Mouse (Mus musculus): ENCODE data around the gene Hoxd1. TPM values are rescaled to one million over a fixed set of nuclear protein-coding genes. Genes with fewer than 3 reads are reported as not detected.

The Hoxd1 gene
- total RNA-seq, 2 experiments from 2014 or later = not detected

GRCm38 (mm10) chr2:74748436-74748995 lies 14.3 kb upstream of the Hoxd1 start:
- no peak for DNase-seq

DNA sequence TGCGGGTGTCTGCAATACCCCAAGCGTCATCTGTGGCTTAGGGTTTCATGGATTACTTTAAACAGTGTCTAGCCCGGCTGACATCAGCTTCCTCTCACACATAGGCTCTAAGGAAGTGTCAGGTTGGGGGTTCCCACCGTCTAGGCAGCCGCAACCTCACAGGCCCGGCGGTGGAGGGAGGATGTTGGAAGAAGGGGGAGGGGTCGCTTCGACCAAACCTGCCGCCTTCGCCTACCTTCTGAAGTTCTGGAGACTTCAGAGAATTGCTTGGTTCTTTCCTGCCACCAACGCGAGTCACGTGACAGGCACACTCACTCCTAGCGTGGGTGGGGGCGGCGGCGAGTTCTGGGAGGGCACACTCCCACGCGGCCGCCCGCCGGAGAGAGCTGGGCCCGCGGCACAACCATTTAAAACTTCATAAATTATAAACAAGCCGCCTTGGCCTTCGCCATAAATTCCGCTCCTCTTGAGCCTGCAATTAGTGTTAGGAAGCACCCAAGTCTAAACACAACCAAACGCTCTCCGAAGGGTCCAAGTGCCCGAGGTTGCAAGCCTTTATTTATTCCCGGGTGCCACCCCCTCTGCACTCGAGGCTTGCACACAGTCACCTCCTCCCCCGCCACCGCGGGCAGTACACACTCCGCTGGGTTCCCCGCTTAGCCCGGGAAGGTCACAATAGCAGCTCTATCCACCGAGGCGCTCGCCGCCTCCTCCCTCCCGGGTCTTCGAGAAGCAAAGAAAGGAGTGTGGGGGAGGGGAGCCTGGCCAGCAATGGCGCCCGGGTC lies 13.3 kb upstream of the Hoxd1 start:
- no peak for DNase-seq

DNA sequence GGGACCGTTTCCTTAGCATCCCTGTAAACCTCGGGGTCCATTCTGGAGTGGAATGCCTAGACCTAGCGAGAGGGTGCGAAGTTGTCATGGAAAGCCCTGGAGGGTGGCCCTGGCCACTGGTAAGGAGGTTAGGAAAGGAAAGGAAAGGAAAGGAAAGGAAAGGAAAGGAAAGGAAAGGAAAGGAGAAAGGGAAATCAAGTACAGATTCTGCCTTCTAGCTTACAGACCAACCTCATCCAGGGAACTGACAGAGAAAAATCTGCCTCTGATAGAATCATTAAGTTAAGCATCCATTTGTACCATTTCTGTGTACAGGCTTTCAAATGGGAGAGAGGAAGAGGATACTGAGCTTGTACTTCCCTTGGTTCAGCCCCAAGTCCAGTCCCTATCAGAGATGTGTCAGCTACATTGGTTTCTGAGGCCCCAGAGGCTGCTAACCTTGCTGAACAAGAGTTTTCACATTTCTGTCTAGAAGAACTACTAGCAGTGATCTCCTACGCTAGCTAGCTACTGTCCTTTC lies 12.0 kb upstream of the Hoxd1 start:
- DNase-seq = no peak

DNA sequence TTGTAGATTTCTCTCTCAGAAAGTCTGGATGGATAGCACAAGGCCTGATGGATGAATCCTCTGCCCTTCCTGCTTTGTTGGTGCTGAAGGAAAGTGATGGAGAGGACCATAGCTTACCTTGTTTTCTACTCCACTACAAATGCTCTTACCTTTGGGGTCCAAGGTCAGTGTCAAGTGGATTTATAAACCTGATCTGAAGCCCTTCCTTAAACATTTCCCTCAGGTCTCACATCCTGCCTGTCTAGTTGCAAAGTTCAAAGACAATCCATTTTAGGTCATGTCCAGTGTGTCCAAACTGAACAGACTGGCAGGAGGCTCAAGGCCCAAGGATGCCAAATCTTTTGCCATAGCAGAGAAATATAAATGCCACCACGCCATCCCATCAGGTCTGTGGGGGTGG lies 10.9 kb upstream of the Hoxd1 start:
- DNase-seq = no peak

DNA sequence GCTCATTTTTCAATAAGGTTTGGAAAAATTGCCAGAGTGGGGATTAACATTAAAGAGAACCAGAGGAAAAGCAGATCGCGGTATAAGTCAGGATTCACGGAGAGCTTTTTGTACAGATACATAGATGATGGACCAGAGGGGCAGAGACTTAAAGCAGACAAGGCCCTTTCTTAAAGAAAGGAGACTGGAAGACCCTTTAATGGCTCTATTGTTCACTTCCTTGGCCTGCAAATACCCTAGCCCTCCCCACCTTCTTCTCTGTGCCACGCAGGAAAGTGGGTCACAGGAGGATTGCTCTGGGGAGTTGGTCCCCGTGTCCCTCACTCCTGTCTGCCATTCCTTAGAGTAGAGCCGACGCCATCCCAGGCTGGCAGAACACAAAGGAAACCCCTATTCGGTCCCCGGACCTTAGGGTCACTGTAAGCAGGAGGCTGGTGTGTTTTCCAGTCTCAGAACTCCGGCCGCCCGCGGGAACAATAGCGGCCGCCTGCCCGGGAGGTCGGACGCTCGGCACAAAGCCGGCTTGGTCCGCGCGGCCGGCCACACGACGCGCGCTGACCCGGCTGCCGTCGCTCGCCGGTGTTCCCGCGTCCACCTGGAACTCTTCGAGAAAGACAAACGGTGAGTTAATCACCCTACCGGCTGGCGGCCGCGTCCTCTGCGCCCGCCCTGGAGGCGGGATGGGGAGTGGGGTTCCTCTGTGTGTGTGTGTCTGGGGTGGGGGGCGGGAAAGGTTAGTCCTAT lies 10.2 kb upstream of the Hoxd1 start:
- no peak for DNase-seq

DNA sequence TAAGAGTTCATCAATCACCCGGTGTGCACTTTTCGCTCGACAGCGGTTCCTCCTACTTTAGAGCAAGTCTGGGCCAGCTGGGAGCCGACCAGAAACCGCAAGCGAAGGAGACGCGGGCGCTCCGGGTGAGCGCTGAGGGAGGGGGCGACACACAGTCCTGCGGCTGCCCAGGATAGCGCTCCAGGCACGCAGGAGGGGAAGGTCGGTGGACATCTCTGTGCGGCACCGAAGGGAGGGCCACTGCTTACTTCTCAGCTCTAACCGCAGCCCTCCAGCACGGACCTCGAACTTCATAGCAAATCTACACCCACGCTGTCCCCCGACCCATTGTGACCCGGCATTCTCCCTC lies 9.6 kb upstream of the Hoxd1 start:
- no peak for DNase-seq

DNA sequence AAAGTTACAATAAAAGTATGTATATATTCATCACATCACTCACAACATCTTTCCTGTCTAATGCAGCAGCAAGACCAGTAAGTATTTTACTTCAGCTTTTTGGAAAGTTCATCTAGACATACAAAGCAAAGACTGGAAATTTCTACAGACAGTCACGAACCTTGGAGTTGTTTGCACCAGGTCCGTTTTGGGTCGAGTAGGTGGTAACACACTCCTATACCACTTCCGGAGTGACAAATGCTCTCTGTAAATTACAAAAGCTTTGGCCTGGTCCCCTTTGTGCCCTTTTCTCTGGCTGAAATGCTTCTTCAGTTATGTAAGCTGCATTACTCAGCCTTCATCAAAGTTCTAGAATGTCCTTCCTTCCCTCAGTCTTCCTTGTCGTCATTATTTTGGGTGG lies 9.1 kb upstream of the Hoxd1 start:
- no peak for DNase-seq

DNA sequence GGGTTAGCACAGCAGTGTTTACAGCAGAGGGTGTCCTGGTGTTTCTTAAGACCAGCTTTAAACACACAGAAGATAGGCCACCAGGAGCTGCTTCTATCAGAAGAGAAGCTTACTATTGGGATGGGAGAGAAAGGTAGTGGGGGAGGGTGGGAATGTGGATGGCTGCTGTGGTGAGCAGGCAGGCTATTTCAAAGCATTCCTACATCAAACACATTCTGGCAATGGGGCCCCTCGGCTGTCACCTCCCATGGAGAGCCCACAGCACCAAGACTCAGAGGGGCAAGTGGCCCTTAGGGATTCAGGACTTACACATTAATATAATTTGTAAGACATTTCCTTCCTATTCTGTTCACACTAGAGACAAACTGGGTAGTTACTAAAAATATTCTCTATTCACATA lies 2.6 kb upstream of the Hoxd1 start:
- DNase-seq = no peak

DNA sequence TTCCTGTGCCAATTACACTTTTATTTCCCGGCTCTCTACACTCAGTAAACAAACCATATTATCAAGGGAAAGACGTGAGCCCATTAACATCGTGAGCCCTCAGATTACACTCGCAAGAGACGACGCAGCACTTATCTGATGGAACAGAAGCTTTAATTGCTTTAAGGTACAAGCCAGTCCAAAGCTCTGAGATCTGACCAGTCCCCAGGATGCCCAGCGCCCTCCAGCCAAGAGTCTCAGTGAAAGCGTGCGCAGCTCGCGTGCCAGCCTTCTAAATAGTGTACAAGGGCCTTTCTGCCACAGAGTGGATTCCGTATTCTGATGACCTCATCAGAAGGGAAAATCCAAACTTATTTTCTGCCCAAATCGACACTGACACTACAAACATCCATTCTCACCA lies 839 bp upstream of the Hoxd1 start:
- no peak for DNase-seq

GRCm38 (mm10) chr2:74763245-74763735 lies 510 bp downstream of the Hoxd1 start:
- DNase-seq = no peak

DNA sequence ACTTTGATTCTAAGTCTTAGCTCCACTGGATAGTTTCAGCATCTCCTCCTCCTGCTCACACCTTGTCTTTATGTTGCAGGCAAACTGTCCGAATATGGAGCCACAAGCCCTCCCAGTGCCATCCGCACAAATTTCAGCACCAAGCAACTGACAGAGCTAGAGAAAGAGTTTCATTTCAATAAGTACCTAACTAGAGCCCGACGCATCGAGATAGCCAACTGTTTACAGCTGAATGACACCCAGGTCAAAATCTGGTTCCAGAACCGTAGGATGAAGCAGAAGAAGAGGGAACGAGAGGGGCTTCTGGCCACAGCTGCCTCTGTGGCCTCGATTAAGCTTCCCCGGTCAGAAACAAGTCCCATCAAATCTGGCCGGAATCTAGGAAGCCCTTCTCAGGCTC lies 1.2 kb downstream of the Hoxd1 start:
- no peak for DNase-seq

GRCm38 (mm10) chr2:74774359-74774758 lies 11.6 kb downstream of the Hoxd1 start:
- DNase-seq = no peak

DNA sequence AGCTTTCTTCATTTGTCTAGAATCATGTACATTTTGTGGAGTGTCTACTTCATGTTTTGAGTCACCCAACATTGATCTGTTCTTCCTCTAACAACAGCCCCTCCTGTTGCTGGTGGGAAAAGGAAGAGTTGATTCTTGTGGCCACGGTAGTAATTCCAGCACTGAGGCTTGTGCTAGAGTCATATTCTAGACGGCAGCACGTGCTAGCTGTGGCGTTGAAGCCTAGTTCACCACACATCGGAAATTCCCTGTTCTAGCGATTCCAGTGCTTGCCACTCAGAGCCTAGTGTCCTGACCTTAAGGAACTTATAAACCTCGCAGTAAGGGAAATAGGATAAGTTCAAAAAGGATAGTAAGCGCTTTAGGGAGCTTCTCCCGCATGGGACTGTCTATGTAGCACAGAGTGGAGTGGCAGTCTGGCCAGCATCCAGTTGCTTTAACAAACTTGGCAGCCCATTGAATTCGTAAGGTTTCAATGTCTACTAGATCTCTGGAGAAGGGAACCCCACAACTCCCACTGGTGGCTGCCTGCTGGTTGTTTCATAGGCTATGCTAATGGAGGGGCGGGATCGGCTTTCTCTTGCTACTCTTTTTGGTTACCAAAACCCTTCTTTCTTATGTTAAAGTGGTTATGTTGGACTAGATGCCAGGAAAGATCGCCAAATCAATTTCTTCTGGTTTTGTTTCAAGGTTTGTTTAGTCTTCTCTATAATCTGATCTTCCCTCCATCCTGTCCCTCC lies 14.9 kb downstream of the Hoxd1 start:
- no peak for DNase-seq

GRCm38 (mm10) chr2:74781386-74781785 lies 18.6 kb downstream of the Hoxd1 start:
- DNase-seq = no peak

GRCm38 (mm10) chr2:74795531-74795930 lies 32.8 kb downstream of the Hoxd1 start:
- no peak for DNase-seq

- DNase-seq = no peak
These were observed 45.7 kb downstream of the Hoxd1 start for GRCm38 (mm10) chr2:74808431-74808830.

Small RNA genes within 50 kb of the gene (microRNA-seq; reads per million reads assigned to microRNA genes)
- 5,953 to 12,915 reads per million in 2 experiments for gene Mir10b

Other genes starting within 250 kb of the Hoxd1 start
- 10 to 100 TPM; 62.4 to 66.0 TPM for gene Lnpk, start 183.5 kb upstream of the Hoxd1 start, total RNA-seq (2021)
- under 1 TPM in 1 of 2 experiments, not detected in 1; 0.07 TPM for gene Evx2, start 103.4 kb upstream of the Hoxd1 start, total RNA-seq (2021)
- gene Hoxd13, start 94.7 kb upstream of the Hoxd1 start, total RNA-seq (2021) = not detected
- not detected for gene Hoxd12, start 88.0 kb upstream of the Hoxd1 start, total RNA-seq (2021)
- gene Hoxd11, start 83.4 kb upstream of the Hoxd1 start, total RNA-seq (2021) = under 1 TPM; 0.23 to 0.56 TPM
- gene Hoxd10, start 71.1 kb upstream of the Hoxd1 start, total RNA-seq (2021) = 1 to 10 TPM; 3.9 to 4.5 TPM
- 10 to 100 TPM; 12.6 to 16.1 TPM for gene Hoxd9, start 65.3 kb upstream of the Hoxd1 start, total RNA-seq (2021)
- gene Hoxd8, start 58.4 kb upstream of the Hoxd1 start, total RNA-seq (2021) = 10 to 100 TPM; 38.3 to 46.1 TPM
- under 1 TPM in 1 of 2 experiments, not detected in 1; 0.26 TPM for gene Hoxd3, start 51.1 kb upstream of the Hoxd1 start, total RNA-seq (2021)
- gene Hoxd4, start 51.1 kb upstream of the Hoxd1 start, total RNA-seq (2021) = 1 to 10 TPM; 2.1 to 4.8 TPM
- under 1 TPM; 0.21 to 0.43 TPM for gene Gm28230, start 36.3 kb upstream of the Hoxd1 start, total RNA-seq (2021)
- 10 to 100 TPM; 49.5 to 51.0 TPM for gene Mtx2, start 62.8 kb downstream of the Hoxd1 start, total RNA-seq (2021)

All from gastrocnemius, postnatal 10 days (tissue).